ENCODE assay signal across 18 mouse cellular contexts in the genomic region with DNA sequence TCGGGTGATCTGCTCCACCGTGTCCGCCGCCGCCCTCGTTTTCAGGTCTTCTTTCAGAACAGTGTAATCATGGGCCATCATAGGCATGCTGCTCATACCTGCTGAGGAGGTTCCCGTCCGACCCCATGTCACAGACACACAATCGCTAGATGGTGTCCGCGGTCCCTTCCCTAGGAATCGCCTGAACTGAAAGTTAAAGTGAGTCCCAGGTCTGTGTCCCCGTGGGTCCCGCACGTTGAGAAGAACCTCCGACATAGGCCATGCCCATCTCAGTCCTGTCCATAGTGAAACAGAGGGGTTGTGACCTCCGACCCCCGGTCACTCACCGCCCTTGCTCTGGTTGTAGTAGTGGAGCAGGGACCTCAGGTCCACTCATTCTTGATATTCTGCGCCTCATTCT. TPM values are rescaled to one million over a fixed set of nuclear protein-coding genes. Genes with fewer than 3 reads are reported as not detected.
DNase-seq lines count a peak whose midpoint lies in the region; ATAC-seq and TF ChIP-seq lines count a peak whose summit lies in the region.
"Had no signal": no experiment of that assay in that cellular context is flagged by ENCODE, and none has a peak within 500 bp of the region (broad histone marks: within the 10 kb centered on the region; RNA-seq: fewer than 3 reads in every experiment).

No protein-coding gene starts in this region.

- no peaks in the 10 kb centered on the region for H3K36me3 ChIP-seq in heart, embryonic 11.5 days (ENCODE audit: control insufficient read depth, insufficient read depth, low read length)
- H3K36me3 ChIP-seq in lung, embryonic 16.5 days (ENCODE audit: control insufficient read depth, insufficient read depth, low read length), result no peaks in the 10 kb centered on the region
- H3K36me3 ChIP-seq in hindbrain, embryonic 15.5 days, result no peaks in the 10 kb centered on the region
- H3K36me3 ChIP-seq in small intestine, adult 2 months (ENCODE audit: control insufficient read depth, insufficient read depth, low read length), result no peaks in the 10 kb centered on the region

- no peak overlapping the region for H3K27ac ChIP-seq in heart, embryonic 11.5 days (ENCODE audit: low read depth, low read length)
- H3K27ac ChIP-seq in lung, embryonic 16.5 days (ENCODE audit: low read length), result no peak overlapping the region
- no peak overlapping the region for H3K27ac ChIP-seq in hindbrain, embryonic 15.5 days (replicated peaks)
- H3K27ac ChIP-seq in small intestine, adult 2 months (ENCODE audit: insufficient read depth, low read depth, low read length), result no peak overlapping the region
- H3K27ac ChIP-seq: liver, embryonic 14.5 days had no signal

- H3K27me3 ChIP-seq in heart, embryonic 11.5 days (ENCODE audit: control insufficient read depth, insufficient read depth, low read length), result peaks cover 59% of the 10 kb centered on the region
- H3K27me3 ChIP-seq in lung, embryonic 16.5 days (ENCODE audit: control insufficient read depth, insufficient read depth, low read depth, low read length), result peaks cover 37% of the 10 kb centered on the region
- H3K27me3 ChIP-seq in hindbrain, embryonic 15.5 days, result peaks cover 57% of the 10 kb centered on the region
- peaks cover 21% of the 10 kb centered on the region for H3K27me3 ChIP-seq in small intestine, adult 2 months (ENCODE audit: control insufficient read depth, insufficient read depth, low read length)

- H3K9me3 ChIP-seq in heart, embryonic 11.5 days (replicated peaks; ENCODE audit: control insufficient read depth, low read length), result no peaks in the 10 kb centered on the region
- H3K9me3 ChIP-seq in lung, embryonic 16.5 days (ENCODE audit: control insufficient read depth, low read length), result no peaks in the 10 kb centered on the region
- no peaks in the 10 kb centered on the region for H3K9me3 ChIP-seq in hindbrain, embryonic 15.5 days

- no peaks in the 10 kb centered on the region for H3K4me1 ChIP-seq in heart, embryonic 11.5 days (ENCODE audit: control insufficient read depth, insufficient read depth, low read length)
- peaks cover 2% of the 10 kb centered on the region; the same call in 1 of the 2 replicates for H3K4me1 ChIP-seq in lung, embryonic 16.5 days (replicated peaks; ENCODE audit: control insufficient read depth, insufficient read depth, low read length)
- no peaks in the 10 kb centered on the region; the same call in 1 of the 2 replicates for H3K4me1 ChIP-seq in hindbrain, embryonic 15.5 days (replicated peaks)
- peaks cover 1% of the 10 kb centered on the region; the same call in 1 of the 2 replicates for H3K4me1 ChIP-seq in small intestine, adult 2 months (ENCODE audit: control insufficient read depth, insufficient read depth, insufficient read length, low read length)

- TF ChIP-seq CTCF in small intestine, adult 2 months (IDR thresholded peaks at IDR 0.05; ENCODE audit: extremely low read depth, insufficient read length, insufficient replicate concordance, low read depth, low read length), result no peak

- TF ChIP-seq POLR2A in small intestine, adult 2 months (IDR thresholded peaks at IDR 0.05; ENCODE audit: low read depth, low read length), result no peak

- peak overlapping the region; percentile 4 for H3K4me2 ChIP-seq in heart, embryonic 11.5 days
- peak overlapping the region; percentile 39 for H3K4me2 ChIP-seq in lung, embryonic 16.5 days (ENCODE audit: low read depth, low read length)
- H3K4me2 ChIP-seq in hindbrain, embryonic 15.5 days, result peak overlapping the region; percentile 32

- H3K4me3 ChIP-seq in heart, embryonic 11.5 days (ENCODE audit: low read depth, low read length), result no peak overlapping the region
- H3K4me3 ChIP-seq in lung, embryonic 16.5 days (ENCODE audit: low read length), result peak overlapping the region; percentile 14; the same call in 1 of the 2 replicates
- peak overlapping the region; percentile 16; the same call in 1 of the 2 replicates for H3K4me3 ChIP-seq in hindbrain, embryonic 15.5 days
- peak overlapping the region; percentile 17 for H3K4me3 ChIP-seq in small intestine, adult 2 months (ENCODE audit: low read depth, low read length)

- WGBS in heart, embryonic 11.5 days (ENCODE audit: insufficient replicate concordance), result 4% methylated on average over 20 of the region's 20 CpGs
- 2% methylated on average over 20 of the region's 20 CpGs for WGBS in lung, embryonic 16.5 days
- 5% methylated on average over 20 of the region's 20 CpGs for WGBS in hindbrain, embryonic 15.5 days
- 6% methylated on average over 20 of the region's 20 CpGs for WGBS in small intestine, adult 2 months

- no peak overlapping the region for H3K9ac ChIP-seq in heart, embryonic 11.5 days (ENCODE audit: low read depth, low read length)
- no peak overlapping the region for H3K9ac ChIP-seq in lung, embryonic 16.5 days (ENCODE audit: low read length)
- no peak overlapping the region for H3K9ac ChIP-seq in hindbrain, embryonic 15.5 days
- H3K9ac ChIP-seq: liver, embryonic 14.5 days had no signal

- no peak for ATAC-seq in heart, embryonic 11.5 days (replicated peaks; ENCODE audit: insufficient number of reproducible peaks, low FRiP score, low TSS enrichment)
- no peak for ATAC-seq in lung, embryonic 16.5 days (ENCODE audit: low read depth)
- ATAC-seq in hindbrain, embryonic 15.5 days (ENCODE audit: low FRiP score, low read depth), result peak; percentile 38; the same call in 1 of the 2 replicates

- DNase-seq in heart, adult 9 months (ENCODE audit: low spot score in 2 of 2), result no peak
- no peak for DNase-seq in lung, postnatal 4 days
- DNase-seq in layer of hippocampus, adult 18-20 months (ENCODE audit: low spot score in 2 of 2), result no peak
- no peak for DNase-seq in layer of hippocampus, postnatal 14 days (ENCODE audit: low spot score in 2 of 2)
- DNase-seq: B cell, adult 2 months; cerebellum, adult 2 months; heart, postnatal 14 days; kidney, adult 9 months had no signal

RNA-seq across cellular contexts. Expression of gene H2-T3, which starts 25.5 kb away (rescaled TPM):
- polyA plus RNA-seq in heart, embryonic 11.5 days (2014; fragmentation: Nextera tagmentation; extraction: Ambion mirVana), result not detected in 2 replicates
- polyA plus RNA-seq in lung, embryonic 16.5 days (2015; fragmentation: Nextera tagmentation; extraction: Ambion mirVana), result 0.80 and 1.1 TPM in 2 replicates
- not detected in 2 replicates for polyA plus RNA-seq in hindbrain, embryonic 15.5 days (2015; fragmentation: Nextera tagmentation; extraction: Ambion mirVana)
- 68.4 and 126 TPM in 2 replicates for polyA plus RNA-seq in small intestine, adult 2 months (2012; rRNA removed)
- not detected for total RNA-seq in layer of hippocampus, adult 18-20 months (2021)
- total RNA-seq in layer of hippocampus, postnatal 14 days (2021), result not detected
- total RNA-seq: layer of hippocampus, adult 8-10 months; left cerebral cortex, postnatal 25 days; megakaryocyte progenitor cell, adult 5-6 weeks had no signal
- polyA plus RNA-seq: cerebellum, adult 2 months; liver, embryonic 14.5 days; neural tube, embryonic 14.5 days; stomach, embryonic 14.5 days had no signal

RNA-seq across cellular contexts. Expression of gene Rpp21, which starts 42.3 kb away (rescaled TPM):
- polyA plus RNA-seq in heart, embryonic 11.5 days (2014; fragmentation: Nextera tagmentation; extraction: Ambion mirVana), result 97.9 and 100 TPM in 2 replicates
- polyA plus RNA-seq in lung, embryonic 16.5 days (2015; fragmentation: Nextera tagmentation; extraction: Ambion mirVana), result 193 and 196 TPM in 2 replicates
- polyA plus RNA-seq in hindbrain, embryonic 15.5 days (2015; fragmentation: Nextera tagmentation; extraction: Ambion mirVana), result 132 and 133 TPM in 2 replicates
- polyA plus RNA-seq in small intestine, adult 2 months (2012; rRNA removed), result 70.7 and 129 TPM in 2 replicates
- 10 to 100 TPM; 43.8 to 45.2 TPM for total RNA-seq in layer of hippocampus, adult 18-20 months (2021)
- total RNA-seq in layer of hippocampus, postnatal 14 days (2021), result 10 to 100 TPM; 44.0 to 47.0 TPM

RNA-seq across cellular contexts. Expression of gene Gm8909, which starts 47.2 kb away (rescaled TPM):
- polyA plus RNA-seq in heart, embryonic 11.5 days (2014; fragmentation: Nextera tagmentation; extraction: Ambion mirVana), result not detected in 2 replicates
- polyA plus RNA-seq in lung, embryonic 16.5 days (2015; fragmentation: Nextera tagmentation; extraction: Ambion mirVana), result 24.5 and 27.5 TPM in 2 replicates
- polyA plus RNA-seq in hindbrain, embryonic 15.5 days (2015; fragmentation: Nextera tagmentation; extraction: Ambion mirVana), result not detected in 2 replicates
- polyA plus RNA-seq in small intestine, adult 2 months (2012; rRNA removed), result 118 and 149 TPM in 2 replicates
- not detected for total RNA-seq in layer of hippocampus, adult 18-20 months (2021)
- total RNA-seq in layer of hippocampus, postnatal 14 days (2021), result not detected
- total RNA-seq: heart, postnatal 14 days; layer of hippocampus, adult 8-10 months; left cerebral cortex, postnatal 25 days; megakaryocyte progenitor cell, adult 5-6 weeks had no signal
- polyA plus RNA-seq: cerebellum, adult 2 months; liver, embryonic 14.5 days; neural tube, embryonic 14.5 days had no signal

RNA-seq across cellular contexts. Expression of gene Trim39, which starts 56.5 kb away (rescaled TPM):
- 9.1 and 9.6 TPM in 2 replicates for polyA plus RNA-seq in heart, embryonic 11.5 days (2014; fragmentation: Nextera tagmentation; extraction: Ambion mirVana)
- 16.8 and 17.4 TPM in 2 replicates for polyA plus RNA-seq in lung, embryonic 16.5 days (2015; fragmentation: Nextera tagmentation; extraction: Ambion mirVana)
- 24.8 and 27.1 TPM in 2 replicates for polyA plus RNA-seq in hindbrain, embryonic 15.5 days (2015; fragmentation: Nextera tagmentation; extraction: Ambion mirVana)
- polyA plus RNA-seq in small intestine, adult 2 months (2012; rRNA removed), result 5.9 and 7.8 TPM in 2 replicates
- total RNA-seq in layer of hippocampus, adult 18-20 months (2021), result 10 to 100 TPM; 22.0 to 23.3 TPM
- 10 to 100 TPM; 20.4 to 21.4 TPM for total RNA-seq in layer of hippocampus, postnatal 14 days (2021)

Comparison
In these comparisons a context has a peak if more than half of its experiments do, and no peak if none do; other contexts are left out.
1. RNA of gene H2-T3, which starts 25.5 kb away (polyA plus RNA-seq): 68.4 to 126 TPM in small intestine, adult 2 months; 0.80 to 1.1 TPM in lung, embryonic 16.5 days, not detected in hindbrain, embryonic 15.5 days and not detected in heart, embryonic 11.5 days; every median in the first group is over 10 times any median in the second.
2. RNA of gene Gm8909, which starts 47.2 kb away (polyA plus RNA-seq): 118 to 149 TPM in small intestine, adult 2 months and 24.5 to 27.5 TPM in lung, embryonic 16.5 days; not detected in heart, embryonic 11.5 days and not detected in hindbrain, embryonic 15.5 days; every median in the first group is over 10 times any median in the second.
3. Peak in every context shown above with its lines, with median percentiles within 50 percentile points of each other: H3K4me2 ChIP-seq.